Mouse (Mus musculus) ES-Bruce4 (cell line): ENCODE results near the gene Ppp2r3d. TPM values are rescaled to one million over a fixed set of nuclear protein-coding genes. Genes with fewer than 3 reads are reported as not detected.
A peak's percentile ranks its signal among the peaks of the same experiment; 100 is the strongest.
"Not testable (repeated sequence)": the region's sequence is repeated elsewhere in the genome, so short reads cannot be mapped to it uniquely, and the experiment has no call there.

Experiments used
- H3K27ac ChIP-seq: 2 replicates; pipeline ENCODE4 v1.5.1; 2012; ENCODE audit warnings: low read length, inconsistent platforms; ENCODE audit not compliant: insufficient read depth
- H3K27me3 ChIP-seq: 2 replicates; pipeline ENCODE4 v1.6.1; 2012; ENCODE audit warnings: mild to moderate bottlenecking, low read length, inconsistent platforms; ENCODE audit not compliant: control insufficient read depth, poor library complexity, insufficient read depth, severe bottlenecking
- H3K36me3 ChIP-seq: 2 replicates; pipeline ENCODE4 v1.6.1; 2012; ENCODE audit warnings: inconsistent platforms, mild to moderate bottlenecking, low read length, moderate library complexity; ENCODE audit not compliant: control insufficient read depth, poor library complexity, insufficient read depth, severe bottlenecking
- H3K4me1 ChIP-seq: one replicate; pipeline ENCODE4 v1.8.1; 2011; ENCODE audit warnings: low read length; ENCODE audit not compliant: control insufficient read depth, insufficient read depth
- H3K4me3 ChIP-seq: 2 replicates; pipeline ENCODE4 v1.5.1; 2011; ENCODE audit warnings: low read depth, mild to moderate bottlenecking, low read length
- H3K9ac ChIP-seq: 2 replicates; pipeline ENCODE4 v1.6.1; 2012; ENCODE audit warnings: low read depth, mild to moderate bottlenecking, inconsistent platforms; ENCODE audit not compliant: poor library complexity, severe bottlenecking
- H3K9me3 ChIP-seq: replicated peaks from 2 replicates; pipeline ENCODE4 v1.6.1; 2012; ENCODE audit warnings: mild to moderate bottlenecking, low read length, inconsistent platforms; ENCODE audit not compliant: control insufficient read depth, poor library complexity, insufficient read depth, severe bottlenecking
- CTCF ChIP-seq: IDR thresholded peaks from one replicate; pipeline ENCODE4 v1.8.1; 2011; ENCODE audit warnings: low read depth, low read length
- EP300 ChIP-seq: IDR thresholded peaks from 2 replicates; pipeline ENCODE4 v1.6.1; 2011; ENCODE audit warnings: low read depth, low read length; ENCODE audit not compliant: insufficient read depth
- POLR2A ChIP-seq: IDR thresholded peaks from one replicate; pipeline ENCODE4 v1.8.1; 2011; ENCODE audit warnings: low read length; ENCODE audit not compliant: insufficient read depth
- polyA plus RNA-seq: library from polyadenylated mRNA; stranded (reverse); fragments of >200 nt; gene quantifications from 2 replicates; pipeline ENCODE4 v1.2.4, GENCODE M21; 2011; ENCODE audit warnings: low read depth; ENCODE audit not compliant: missing spikeins, insufficient read depth, insufficient read length

The Ppp2r3d gene
- polyA plus RNA-seq, result 41.5 and 43.1 TPM in 2 replicates

DNA sequence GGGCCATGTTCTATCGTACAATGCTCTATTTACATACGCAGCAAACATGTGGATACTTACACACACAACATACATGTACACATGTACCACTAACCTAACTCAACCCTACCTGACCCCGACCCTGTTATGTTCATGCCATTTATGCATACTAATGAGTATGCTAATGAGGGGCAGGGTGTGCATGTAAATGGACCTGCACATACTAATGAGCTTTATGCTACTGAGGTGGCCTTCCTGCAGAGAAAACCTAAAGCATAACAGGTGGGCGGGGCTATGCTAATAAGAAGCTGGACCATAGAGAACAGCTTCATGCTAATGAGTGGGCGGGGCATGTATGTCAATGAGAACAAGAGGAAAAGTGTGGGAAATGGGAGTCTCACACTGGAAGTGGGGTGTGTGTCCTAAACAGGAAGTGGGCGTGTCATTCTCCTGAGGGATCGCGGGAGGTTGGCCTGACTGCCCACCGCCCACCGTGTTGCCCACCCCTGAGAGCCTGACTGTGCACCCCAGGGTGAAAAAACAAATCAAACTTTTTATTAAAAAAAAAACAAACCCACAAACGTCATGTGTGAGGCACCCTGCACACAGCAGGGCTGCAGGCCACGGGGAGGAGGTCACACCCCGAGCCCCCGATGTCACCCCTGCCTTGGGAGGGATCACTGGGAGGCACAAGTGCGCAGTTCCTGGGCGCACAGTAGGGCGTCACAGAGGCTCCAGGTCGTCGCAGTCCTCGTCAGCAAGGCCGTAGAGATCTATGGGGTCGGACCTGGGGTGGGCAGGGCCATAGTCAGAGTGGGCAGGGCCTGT is at the start of gene Ppp2r3d:
Gene Ppp2r3d (minus strand): TSS at position 803 of the 807 bp plus-strand sequence.
- H3K27me3 ChIP-seq, result no peaks in the 10 kb centered on the region
- no peak for TF ChIP-seq EP300
- H3K4me1 ChIP-seq, result no peaks in the 10 kb centered on the region
- no peak within 1 kb of the TSS for H3K27ac ChIP-seq
- no peaks in the 10 kb centered on the region for H3K36me3 ChIP-seq
- H3K9ac ChIP-seq, result no peak within 1 kb of the TSS
- no peaks in the 10 kb centered on the region for H3K9me3 ChIP-seq
- no peak within 1 kb of the TSS for H3K4me3 ChIP-seq

DNA sequence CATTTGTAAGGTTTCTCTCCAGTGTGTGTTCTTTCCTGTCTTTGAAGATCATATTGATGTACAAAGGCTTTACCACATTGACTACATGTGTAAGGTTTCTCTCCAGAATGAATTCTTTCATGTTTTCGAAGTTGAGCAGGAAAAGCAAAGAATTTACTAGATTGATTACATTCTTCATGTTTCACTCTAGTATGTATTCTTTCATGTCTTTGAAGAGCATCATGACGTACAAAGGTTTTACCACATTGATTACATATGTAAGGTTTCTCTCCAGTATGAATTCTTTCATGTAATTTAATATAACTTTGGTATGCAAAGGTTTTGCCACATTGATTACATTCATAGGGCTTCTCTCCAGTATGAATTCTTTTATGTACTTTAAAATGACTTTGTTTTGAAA is 17.0 kb upstream of the Ppp2r3d start, which contains the start of gene Gm21836:
Gene Gm21836 (minus strand): TSS at position 101 of the 400 bp plus-strand sequence.
- not testable (repeated sequence) for H3K9ac ChIP-seq, H3K27me3 ChIP-seq, H3K4me1 ChIP-seq, H3K9me3 ChIP-seq, H3K27ac ChIP-seq, H3K36me3 ChIP-seq, H3K4me3 ChIP-seq

DNA sequence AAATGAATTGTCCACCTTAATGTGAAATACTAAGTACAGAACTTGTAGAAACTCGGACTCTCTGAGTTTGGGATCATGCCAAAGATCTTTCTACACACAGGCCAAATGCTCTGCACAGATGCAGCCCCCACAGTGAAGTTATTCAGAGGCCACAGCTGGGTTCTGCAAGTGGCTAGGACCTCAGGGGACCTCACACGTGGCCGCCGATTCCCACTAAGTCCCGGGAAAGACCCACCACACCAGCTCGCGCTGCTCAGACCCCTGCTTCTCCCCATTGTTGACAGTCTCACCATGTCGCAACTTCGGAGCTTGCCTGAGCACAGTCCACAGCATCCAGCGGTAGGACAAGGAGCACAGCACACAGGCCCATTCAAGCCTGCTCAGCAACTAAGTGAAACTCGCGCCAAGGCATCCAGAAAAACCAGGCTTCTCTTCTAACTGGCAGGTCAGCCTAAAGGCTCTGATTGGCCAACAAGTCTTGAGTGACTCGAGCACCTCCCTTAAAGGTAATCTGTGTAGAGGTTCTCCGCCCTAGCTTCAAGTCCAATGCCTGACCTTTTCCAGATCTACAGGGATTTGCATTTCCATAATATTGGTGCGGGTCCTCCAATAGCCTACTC is 3.8 kb upstream of the Ppp2r3d start:
- not testable (repeated sequence) for H3K27ac ChIP-seq, H3K27me3 ChIP-seq, H3K9me3 ChIP-seq, H3K4me1 ChIP-seq, H3K36me3 ChIP-seq
- H3K4me3 ChIP-seq, result peak overlapping the region; percentile 53
- H3K9ac ChIP-seq, result peak overlapping the region; percentile 45; the same call in 1 of the 2 replicates

- Histone ChIP-seq H3K27me3 (no peaks in the 10 kb centered on the region), H3K27ac (no peak overlapping the region), H3K4me1 (no peaks in the 10 kb centered on the region), H3K9ac (no peak overlapping the region), H3K36me3 (no peaks in the 10 kb centered on the region), H3K4me3 (no peak overlapping the region), H3K9me3 (no peaks in the 10 kb centered on the region)
- TF ChIP-seq EP300 (no peak), CTCF (no peak), POLR2A (no peak)
These were observed 1.4 kb upstream of the Ppp2r3d start for GRCm38 (mm10) chr9:124478081-124478480.

- Histone ChIP-seq H3K36me3 (no peaks in the 10 kb centered on the region), H3K27ac (no peak overlapping the region), H3K4me3 (no peak overlapping the region), H3K4me1 (no peaks in the 10 kb centered on the region), H3K9ac (no peak overlapping the region), H3K27me3 (no peaks in the 10 kb centered on the region), H3K9me3 (no peaks in the 10 kb centered on the region)
- TF ChIP-seq POLR2A (no peak), EP300 (peak; percentile 50; the same call in 1 of the 2 replicates), CTCF (peak; percentile 91)
These were observed 1.0 kb downstream of the Ppp2r3d start for GRCm38 (mm10) chr9:124475689-124476088.

- H3K9ac ChIP-seq, result no peak overlapping the region
- no peaks in the 10 kb centered on the region for H3K27me3 ChIP-seq
- no peak overlapping the region for H3K4me3 ChIP-seq
- no peaks in the 10 kb centered on the region for H3K36me3 ChIP-seq
- no peaks in the 10 kb centered on the region for H3K9me3 ChIP-seq
- no peak for TF ChIP-seq POLR2A
- no peak for TF ChIP-seq EP300
- TF ChIP-seq CTCF, result peak; percentile 13
- no peak overlapping the region for H3K27ac ChIP-seq
- no peaks in the 10 kb centered on the region for H3K4me1 ChIP-seq
These were observed 20.1 kb downstream of the Ppp2r3d start for GRCm38 (mm10) chr9:124456572-124456971.
